Mouse (Mus musculus) kidney, adult 2 months (tissue): ENCODE results near the gene Nos1. TPM values are rescaled to one million over a fixed set of nuclear protein-coding genes. Genes with fewer than 3 reads are reported as not detected.

Experiments
- DNase-seq: peaks from one replicate; pipeline ENCODE4 v3.0.0; 2021
- H3K27ac ChIP-seq: fragments of 200-500 bp; 2 replicates; pipeline ENCODE4 v1.5.1; 2012; ENCODE audit warnings: low read depth, low read length, control low read depth, inconsistent platforms; ENCODE audit not compliant: insufficient read depth
- H3K27me3 ChIP-seq: fragments of 200-500 bp; replicated peaks from 2 replicates; pipeline ENCODE4 v1.6.1; 2012; ENCODE audit warnings: mild to moderate bottlenecking, moderate library complexity, low read length, inconsistent platforms; ENCODE audit not compliant: control insufficient read depth, insufficient read depth
- H3K36me3 ChIP-seq: fragments of 200-500 bp; 2 replicates; pipeline ENCODE4 v1.6.1; 2012; ENCODE audit warnings: mild to moderate bottlenecking, moderate library complexity, low read length, inconsistent platforms; ENCODE audit not compliant: control insufficient read depth, insufficient read depth
- H3K4me1 ChIP-seq: fragments of 200-500 bp; 2 replicates; pipeline ENCODE4 v1.6.1; 2011; ENCODE audit warnings: low read length; ENCODE audit not compliant: control insufficient read depth, insufficient read depth
- H3K4me3 ChIP-seq: fragments of 200-500 bp; 2 replicates; pipeline ENCODE4 v1.5.1; 2011; ENCODE audit warnings: mild to moderate bottlenecking, low read depth, low read length, control low read depth; ENCODE audit not compliant: insufficient read depth
- CTCF ChIP-seq: fragments of 200-500 bp; conservative IDR thresholded peaks from 2 replicates; pipeline ENCODE4 v1.5.1; 2011; ENCODE audit warnings: low read depth, mild to moderate bottlenecking, control low read depth, low read length, moderate library complexity, mixed read lengths; ENCODE audit not compliant: insufficient read depth, insufficient read length
- POLR2A ChIP-seq: fragments of 200-500 bp; IDR thresholded peaks from one replicate; pipeline ENCODE4 v1.6.1; 2011; ENCODE audit warnings: low read depth, low read length, control low read depth
- WGBS: fragments of 180-500 bp; shearing (Covaris S2); methylation state at CpG from one replicate; pipeline ENCODE4 v1.1.7; 2018; 5-methylcytosine and 5-hydroxymethylcytosine counted together
- polyA plus RNA-seq: library from polyadenylated mRNA; depleted of rRNA; stranded (reverse); fragments of >200 nt; gene quantifications from 2 replicates; pipeline ENCODE4 v1.2.3, GENCODE M21; 2012

Gene Nos1
- polyA plus RNA-seq, 1 experiment: 0.67 TPM

- TF ChIP-seq CTCF: no peak
- no peak for TF ChIP-seq POLR2A
- Histone ChIP-seq H3K27me3 (no peaks in the 10 kb centered on the region), H3K36me3 (no peaks in the 10 kb centered on the region), H3K4me1 (no peaks in the 10 kb centered on the region), H3K4me3 (no peak overlapping the region), H3K27ac (no peak overlapping the region)
- WGBS: 81% methylated on average over 10 of the region's 10 CpGs
- no peak for DNase-seq
Observed at GRCm38 (mm10) chr5:117949393-117949792, 168.6 kb downstream of the Nos1 start.

GRCm38 (mm10) chr5:117953893-117954292 lies 173.1 kb downstream of the Nos1 start:
- no peak for TF ChIP-seq CTCF
- no peak for TF ChIP-seq POLR2A
- 72% methylated on average over 12 of the region's 12 CpGs for WGBS
- H3K4me3 ChIP-seq: no peak overlapping the region
- H3K27me3 ChIP-seq: no peaks in the 10 kb centered on the region
- H3K27ac ChIP-seq: no peak overlapping the region
- no peaks in the 10 kb centered on the region for H3K36me3 ChIP-seq
- no peaks in the 10 kb centered on the region for H3K4me1 ChIP-seq
- no peak for DNase-seq

- 88% methylated on average over 1 of the region's 1 CpGs for WGBS
- Histone ChIP-seq H3K27me3 (no peaks in the 10 kb centered on the region), H3K4me1 (no peaks in the 10 kb centered on the region), H3K27ac (no peak overlapping the region), H3K4me3 (no peak overlapping the region), H3K36me3 (no peaks in the 10 kb centered on the region)
- TF ChIP-seq POLR2A: no peak
- no peak for TF ChIP-seq CTCF
- no peak for DNase-seq
Observed at GRCm38 (mm10) chr5:117954429-117954828, 173.6 kb downstream of the Nos1 start.

GRCm38 (mm10) chr5:117955675-117956420 lies 175.0 kb downstream of the Nos1 start:
- no peak overlapping the region for H3K27ac ChIP-seq
- 20% methylated on average over 10 of the region's 10 CpGs for WGBS
- H3K4me1 ChIP-seq: no peaks in the 10 kb centered on the region
- H3K4me3 ChIP-seq: no peak overlapping the region
- no peak for TF ChIP-seq POLR2A
- peak; percentile 69 for TF ChIP-seq CTCF
- DNase-seq: peak; percentile 43
- H3K27me3 ChIP-seq: no peaks in the 10 kb centered on the region
- no peaks in the 10 kb centered on the region for H3K36me3 ChIP-seq

GRCm38 (mm10) chr5:117964750-117965149 lies 183.9 kb downstream of the Nos1 start:
- Histone ChIP-seq H3K27me3 (no peaks in the 10 kb centered on the region), H3K4me1 (peaks cover 4% of the 10 kb centered on the region), H3K36me3 (no peaks in the 10 kb centered on the region), H3K4me3 (no peak overlapping the region), H3K27ac (no peak overlapping the region)
- peak; percentile 31 for DNase-seq
- WGBS: 32% methylated on average over 9 of the region's 9 CpGs
- TF ChIP-seq POLR2A (no peak), CTCF (no peak)

GRCm38 (mm10) chr5:117966956-117967355 lies 186.1 kb downstream of the Nos1 start:
- TF ChIP-seq CTCF (no peak), POLR2A (no peak)
- DNase-seq: peak; percentile 38
- Histone ChIP-seq H3K4me3 (no peak overlapping the region), H3K36me3 (no peaks in the 10 kb centered on the region), H3K4me1 (peaks cover 4% of the 10 kb centered on the region), H3K27ac (no peak overlapping the region), H3K27me3 (no peaks in the 10 kb centered on the region)
- 53% methylated on average over 9 of the region's 9 CpGs for WGBS

- DNase-seq: no peak
- no peak overlapping the region for H3K27ac ChIP-seq
- 33% methylated on average over 4 of the region's 4 CpGs for WGBS
Observed at GRCm38 (mm10) chr5:117967659-117968069, 186.8 kb downstream of the Nos1 start.

More at GRCm38 (mm10) chr5:117967659-117968069, 186.8 kb downstream of the Nos1 start:
- no peak overlapping the region for H3K4me3 ChIP-seq
- H3K27me3 ChIP-seq: no peaks in the 10 kb centered on the region
- peaks cover 4% of the 10 kb centered on the region for H3K4me1 ChIP-seq
- H3K36me3 ChIP-seq: no peaks in the 10 kb centered on the region
- TF ChIP-seq CTCF (no peak), POLR2A (no peak)
